Mouse (Mus musculus): ENCODE measurements at regions not wholly inside any gene's neighbourhood (a gene's known extent, or its start where the extent isn't known, plus 50 kb on each side); places are given as distances from the start of the nearest gene placed in this dataset.
"Not testable (repeated sequence)": the region's sequence is repeated elsewhere in the genome, so short reads cannot be mapped to it uniquely, and the experiment has no call there.

DNA sequence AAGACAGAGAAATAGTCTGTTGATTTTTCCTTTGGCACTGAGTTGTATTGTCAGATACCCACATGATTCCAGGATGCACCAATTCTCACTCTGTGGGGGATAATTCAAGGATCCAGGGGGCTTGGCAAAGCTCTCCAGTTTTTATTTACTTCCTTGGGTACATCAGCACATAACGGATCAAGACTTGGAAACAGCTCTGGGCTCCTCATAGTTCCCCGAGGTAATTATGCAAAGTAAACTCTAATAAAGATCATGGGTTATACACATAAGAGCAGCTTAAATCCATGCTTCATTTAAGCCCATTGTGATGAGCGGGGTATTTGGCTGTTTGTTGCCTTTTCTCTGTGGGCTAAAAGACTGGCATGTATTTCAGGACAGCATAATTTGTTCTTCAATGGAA is 332.6 kb downstream of the Tdrd3 start:
- no peak overlapping the region for H3K27ac ChIP-seq
- no peak for DNase-seq
- intact Hi-C loops (cut with DNase I) = no loop called here
- no peak for TF ChIP-seq CTCF (IDR thresholded peaks at IDR 0.05)
- no peak overlapping the region for H3K4me3 ChIP-seq

DNA sequence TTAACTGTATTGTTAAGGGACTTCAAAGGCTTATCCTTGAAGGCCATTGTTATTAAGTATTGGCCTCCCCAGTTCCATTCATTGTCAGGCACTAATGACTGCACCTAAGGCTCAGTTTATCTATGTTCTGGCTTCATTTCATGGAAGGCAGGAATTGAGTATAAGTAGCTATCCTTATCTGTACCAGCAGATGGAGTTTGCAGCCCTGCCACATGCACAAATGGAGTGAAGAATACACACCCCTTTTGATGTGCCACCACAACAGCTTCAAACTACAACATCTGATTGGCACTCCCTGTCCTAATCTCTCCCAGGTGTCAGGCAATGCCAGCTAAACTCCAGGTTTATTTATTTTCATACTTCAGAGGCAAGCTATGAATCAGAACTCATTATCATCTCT is 333.3 kb downstream of the Tdrd3 start:
- DNase-seq = no peak
- Histone ChIP-seq H3K4me3 (no peak overlapping the region), H3K27ac (no peak overlapping the region)
- intact Hi-C loops (cut with DNase I) = no loop called here
- TF ChIP-seq CTCF (IDR thresholded peaks at IDR 0.05) = no peak

- H3K4me3 ChIP-seq = no peak overlapping the region
- DNase-seq = no peak
- H3K27ac ChIP-seq = no peak overlapping the region
- TF ChIP-seq CTCF (IDR thresholded peaks at IDR 0.05) = no peak
- intact Hi-C loops (cut with DNase I) = no loop called here
These were observed 334.3 kb downstream of the Tdrd3 start for GRCm38 (mm10) chr14:87750665-87751170.

GRCm38 (mm10) chr14:87754744-87755143 is 338.3 kb downstream of the Tdrd3 start:
- TF ChIP-seq CTCF (IDR thresholded peaks at IDR 0.05) = no peak
- H3K4me3 ChIP-seq = no peak overlapping the region
- H3K27ac ChIP-seq = no peak overlapping the region
- intact Hi-C loops (cut with DNase I) = no loop called here
- DNase-seq = no peak

GRCm38 (mm10) chr14:87775332-87775890 is 359.0 kb downstream of the Tdrd3 start:
- Histone ChIP-seq H3K4me3 (no peak overlapping the region), H3K27ac (no peak overlapping the region)
- no peak for TF ChIP-seq CTCF (IDR thresholded peaks at IDR 0.05)
- intact Hi-C loops (cut with DNase I) = no loop called here
- no peak for DNase-seq

DNA sequence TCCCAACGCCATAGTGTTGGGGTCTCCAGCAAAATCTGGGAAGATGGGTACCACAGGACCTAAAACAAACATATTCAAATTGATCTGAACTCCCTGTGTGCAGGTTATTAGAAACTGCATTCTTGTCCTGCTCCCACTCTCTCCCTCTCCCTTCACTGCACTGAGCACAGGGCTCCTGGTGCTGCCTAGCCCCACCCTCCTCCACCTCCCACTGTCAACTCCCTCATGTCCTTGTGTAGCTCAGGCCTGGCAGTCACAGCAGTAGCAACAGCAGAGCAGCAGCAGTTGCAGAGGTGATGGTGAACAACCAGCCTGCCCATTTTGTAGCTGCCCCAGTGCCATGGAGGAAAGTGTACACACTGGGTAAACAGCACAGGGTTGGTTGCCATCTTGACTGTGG is 383.4 kb downstream of the Tdrd3 start:
- TF ChIP-seq CTCF (IDR thresholded peaks at IDR 0.05) = no peak
- intact Hi-C loops (cut with DNase I) = no loop called here
- no peak for DNase-seq
- H3K4me3 ChIP-seq = no peak overlapping the region
- no peak overlapping the region for H3K27ac ChIP-seq

DNA sequence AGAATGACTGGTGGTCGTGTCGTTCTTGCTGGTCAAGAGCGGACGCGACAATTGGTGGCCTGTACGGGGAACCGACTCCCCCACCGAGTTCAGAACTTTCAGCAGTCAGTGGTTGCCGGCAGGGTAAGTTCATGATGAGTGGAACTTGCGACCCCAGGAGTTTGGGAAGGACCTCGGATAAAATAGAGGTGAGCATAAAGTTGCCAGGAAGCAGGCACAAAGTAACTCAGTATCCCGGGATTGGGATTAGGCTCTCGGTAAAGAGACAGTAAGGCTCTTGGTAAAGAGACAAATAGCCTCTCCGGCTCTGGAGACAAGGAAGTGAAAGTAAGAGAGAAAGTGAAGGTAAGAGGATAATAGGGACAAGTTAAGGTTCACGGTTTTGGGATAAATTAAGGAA is 393.2 kb downstream of the Tdrd3 start:
- intact Hi-C loops (cut with DNase I); H3K4me3 ChIP-seq; H3K27ac ChIP-seq: not testable (repeated sequence)
- peak; percentile 14 for DNase-seq

- H3K4me3 ChIP-seq = no peak overlapping the region
- DNase-seq = no peak
- intact Hi-C loops (cut with DNase I) = no loop called here
- TF ChIP-seq CTCF (IDR thresholded peaks at IDR 0.05) = no peak
- no peak overlapping the region for H3K27ac ChIP-seq
These were observed 427.7 kb downstream of the Tdrd3 start for GRCm38 (mm10) chr14:87844120-87844519.

- intact Hi-C loops (cut with DNase I) = no loop called here
- no peak overlapping the region for H3K4me3 ChIP-seq
- no peak for TF ChIP-seq CTCF (IDR thresholded peaks at IDR 0.05)
- DNase-seq = no peak
- no peak overlapping the region for H3K27ac ChIP-seq
These were observed 445.0 kb downstream of the Tdrd3 start for GRCm38 (mm10) chr14:87861486-87861885.

DNA sequence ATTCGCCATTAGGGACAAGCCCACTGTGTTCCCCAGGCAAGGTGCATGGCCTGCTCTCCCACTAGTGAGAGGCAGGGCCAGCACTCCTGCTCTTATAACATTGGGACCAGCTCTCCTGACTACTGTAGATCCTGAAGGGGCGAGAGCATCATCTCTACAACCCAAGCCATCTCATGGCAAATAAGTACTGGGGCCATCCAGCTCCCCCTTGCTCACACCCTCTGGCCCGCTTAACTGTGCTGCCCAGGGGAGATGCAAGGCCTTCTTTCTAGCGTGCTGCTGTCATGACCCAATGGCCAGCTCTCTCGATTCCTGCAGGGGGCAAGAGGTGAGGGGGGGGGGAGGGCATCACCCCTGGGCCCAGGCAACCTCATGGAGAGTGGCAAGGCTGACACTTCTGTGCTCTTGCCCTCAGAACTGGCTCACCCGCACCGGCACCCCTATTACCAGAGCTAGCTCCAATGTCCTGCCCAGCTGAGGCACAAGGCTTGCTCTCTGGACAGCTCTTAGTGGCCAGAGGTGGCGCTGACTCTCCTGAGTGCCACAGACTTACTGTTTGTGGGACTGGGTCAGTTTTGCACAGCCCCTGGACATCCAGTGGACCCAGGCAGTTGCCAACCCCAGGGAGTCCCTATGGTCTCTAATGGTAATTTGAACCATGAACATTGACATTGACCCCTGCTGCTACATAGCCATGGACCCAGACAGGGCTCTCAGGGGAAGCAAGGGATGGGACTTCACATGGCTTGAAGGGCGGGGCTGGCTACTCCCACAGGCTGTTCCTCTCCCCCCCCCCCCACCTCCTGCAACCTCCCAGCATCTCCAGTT is 448.2 kb downstream of the Tdrd3 start:
- no peak for DNase-seq
- Histone ChIP-seq H3K27ac (no peak overlapping the region), H3K4me3 (no peak overlapping the region)
- TF ChIP-seq CTCF (IDR thresholded peaks at IDR 0.05) = no peak
- intact Hi-C loops (cut with DNase I) = no loop called here

GRCm38 (mm10) chr14:87865216-87866202 is 449.1 kb downstream of the Tdrd3 start:
- Histone ChIP-seq H3K4me3 (no peak overlapping the region), H3K27ac (no peak overlapping the region)
- no peak for TF ChIP-seq CTCF (IDR thresholded peaks at IDR 0.05)
- intact Hi-C loops (cut with DNase I) = no loop called here
- no peak for DNase-seq

DNA sequence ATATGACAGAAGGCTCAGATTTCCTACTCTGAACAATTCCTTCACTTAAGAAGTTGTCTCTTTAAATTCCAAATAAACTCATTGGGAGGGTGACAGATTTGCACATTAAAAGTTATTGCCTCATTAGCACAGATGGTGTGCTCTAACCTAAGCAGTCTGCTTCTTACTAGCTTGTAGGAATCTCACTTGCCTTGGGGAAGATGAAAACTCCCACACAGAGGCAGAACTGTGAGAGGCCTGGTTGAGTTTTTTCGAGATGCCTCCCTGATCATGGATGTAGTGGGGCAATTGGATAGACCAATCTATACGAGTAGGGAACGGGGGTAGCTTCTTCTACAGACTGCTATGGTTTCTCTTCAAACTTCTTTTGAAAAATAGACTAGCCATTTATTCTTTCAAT is 485.3 kb downstream of the Tdrd3 start:
- H3K4me3 ChIP-seq = no peak overlapping the region
- no peak for DNase-seq
- no peak overlapping the region for H3K27ac ChIP-seq
- intact Hi-C loops (cut with DNase I) = no loop called here
- TF ChIP-seq CTCF (IDR thresholded peaks at IDR 0.05) = no peak

- intact Hi-C loops (cut with DNase I) = no loop called here
- no peak for TF ChIP-seq CTCF (IDR thresholded peaks at IDR 0.05)
- Histone ChIP-seq H3K4me3 (no peak overlapping the region), H3K27ac (peak overlapping the region; percentile 24; the same call in 1 of the 2 replicates)
- peak; percentile 29 for DNase-seq
These were observed 486.0 kb downstream of the Tdrd3 start for GRCm38 (mm10) chr14:87902416-87902815.

Data from gastrocnemius, adult 2 months (tissue).